Mouse (Mus musculus): ENCODE results near the gene Mlf2. TPM values are rescaled to one million over a fixed set of nuclear protein-coding genes. Genes with fewer than 3 reads are reported as not detected.
"Not testable (repeated sequence)": the region's sequence is repeated elsewhere in the genome, so short reads cannot be mapped to it uniquely, and the experiment has no call there.

Gene Mlf2
- polyA plus RNA-seq (2015; fragmentation: Nextera tagmentation; extraction: Ambion mirVana), result 283 and 299 TPM in 2 replicates

DNA sequence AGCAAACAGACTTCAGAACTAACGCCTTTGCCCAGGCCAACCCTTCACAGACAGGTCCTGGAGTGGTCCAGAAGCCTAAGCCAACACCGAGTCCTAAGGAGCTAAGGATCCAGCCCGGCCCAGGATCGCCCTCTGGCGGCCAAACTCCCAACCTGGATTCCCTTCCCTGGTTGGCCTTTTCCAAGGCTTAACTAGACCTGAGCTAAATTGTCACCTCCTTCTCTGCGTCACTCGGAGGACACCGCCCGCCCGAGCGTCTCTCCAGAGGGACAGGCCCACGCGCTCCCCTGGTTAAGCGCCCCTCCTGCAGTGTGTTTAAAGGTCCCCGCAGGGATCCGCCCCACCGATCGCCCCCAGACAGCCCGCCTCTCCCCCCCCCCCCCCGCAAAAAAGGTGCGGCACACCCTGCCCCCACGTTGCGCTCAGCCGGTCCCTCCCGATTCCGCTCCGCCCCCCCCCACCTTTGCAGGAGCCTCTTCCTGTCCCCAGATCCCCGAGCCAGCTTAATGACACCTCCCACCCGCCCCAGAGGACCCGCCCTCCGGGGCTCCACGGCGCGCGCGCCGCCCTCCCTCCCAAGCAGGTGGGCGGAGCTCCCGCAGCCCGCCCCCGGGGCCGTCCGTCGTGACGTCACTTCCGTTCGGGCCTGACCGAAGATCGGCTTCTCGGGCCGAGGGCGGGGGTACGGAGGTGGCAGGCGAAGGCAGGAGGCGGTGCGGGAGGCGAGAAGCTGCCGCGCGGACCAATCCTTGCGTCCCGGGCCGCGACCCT, at the start of gene Mlf2:
Gene Mlf2 (plus strand): TSS at position 633 of the 771 bp plus-strand sequence.
- Histone ChIP-seq H3K9me3 (replicated peaks; ENCODE audit: control insufficient read depth, low read length) (no peaks in the 10 kb centered on the region; the same call in 1 of the 2 replicates), H3K9ac (ENCODE audit: low read length) (peak within 1 kb of the TSS; percentile 98), H3K4me2 (ENCODE audit: low read depth, low read length) (peak within 1 kb of the TSS; percentile 97), H3K36me3 (ENCODE audit: control insufficient read depth, insufficient read depth, low read length) (peaks cover 13% of the 10 kb centered on the region; the same call in 1 of the 2 replicates), H3K27ac (ENCODE audit: low read length) (peak within 1 kb of the TSS; percentile 98), H3K27me3 (ENCODE audit: control insufficient read depth, insufficient read depth, low read length) (no peaks in the 10 kb centered on the region), H3K4me3 (replicated peaks; ENCODE audit: low read length) (peak within 1 kb of the TSS; percentile 96), H3K4me1 (ENCODE audit: control insufficient read depth, insufficient read depth, low read length) (peaks cover 26% of the 10 kb centered on the region)
- under 1% methylated on average over 61 of the region's 64 CpGs for WGBS
- peak; percentile 95 for ATAC-seq (ENCODE audit: insufficient read depth, low FRiP score)

DNA sequence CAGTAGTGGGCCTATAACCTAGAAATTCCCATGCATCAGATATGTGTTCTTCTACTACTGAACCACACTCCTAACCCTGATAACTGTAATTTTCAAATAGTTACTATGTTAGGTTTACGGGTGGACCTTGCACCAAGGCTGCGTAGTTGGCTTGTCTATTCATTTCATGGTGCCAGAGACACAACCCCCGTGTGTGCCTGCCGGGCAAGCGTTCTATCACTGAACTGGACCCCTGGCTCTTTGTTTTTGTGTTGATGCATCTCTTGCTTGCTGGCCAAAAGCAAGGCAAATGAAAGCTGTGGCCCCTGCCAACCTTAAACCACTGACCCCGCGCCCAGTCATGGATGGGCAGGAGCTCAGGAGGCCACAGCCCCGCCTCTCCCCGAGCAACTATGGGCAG, 49.4 kb upstream of the Mlf2 start:
- Histone ChIP-seq H3K27ac (ENCODE audit: low read length) (no peak overlapping the region), H3K9me3 (replicated peaks; ENCODE audit: control insufficient read depth, low read length) (no peaks in the 10 kb centered on the region), H3K27me3 (ENCODE audit: control insufficient read depth, insufficient read depth, low read length) (no peaks in the 10 kb centered on the region), H3K4me2 (ENCODE audit: low read depth, low read length) (no peak overlapping the region), H3K4me3 (replicated peaks; ENCODE audit: low read length) (no peak overlapping the region), H3K36me3 (ENCODE audit: control insufficient read depth, insufficient read depth, low read length) (no peaks in the 10 kb centered on the region), H3K4me1 (ENCODE audit: control insufficient read depth, insufficient read depth, low read length) (no peaks in the 10 kb centered on the region), H3K9ac (ENCODE audit: low read length) (no peak overlapping the region)
- WGBS, result 88% methylated on average over 9 of the region's 9 CpGs
- no peak for ATAC-seq (ENCODE audit: insufficient read depth, low FRiP score)

DNA sequence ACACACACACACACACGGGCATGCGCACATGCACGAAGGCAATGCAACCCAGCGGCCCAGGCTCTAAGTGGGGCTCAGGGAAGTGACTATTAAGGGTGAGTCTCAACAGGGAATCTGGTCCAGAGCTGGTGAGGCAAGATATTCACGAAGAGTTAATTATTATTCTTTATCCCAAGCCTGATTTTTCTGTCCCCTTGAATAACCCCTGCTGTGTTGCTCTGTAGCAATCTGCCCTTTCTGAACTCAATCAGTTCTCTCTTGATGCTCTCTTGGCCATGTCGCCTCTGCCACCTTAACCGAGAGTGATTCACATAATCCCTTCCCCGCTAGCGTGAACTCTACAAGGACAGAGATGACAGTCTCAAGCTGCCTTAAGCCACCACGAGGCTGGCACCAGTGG, 47.8 kb upstream of the Mlf2 start:
- Histone ChIP-seq H3K27me3 (ENCODE audit: control insufficient read depth, insufficient read depth, low read length) (no peaks in the 10 kb centered on the region), H3K4me3 (replicated peaks; ENCODE audit: low read length) (no peak overlapping the region), H3K9me3 (replicated peaks; ENCODE audit: control insufficient read depth, low read length) (no peaks in the 10 kb centered on the region), H3K4me2 (ENCODE audit: low read depth, low read length) (no peak overlapping the region), H3K27ac (ENCODE audit: low read length) (no peak overlapping the region), H3K4me1 (ENCODE audit: control insufficient read depth, insufficient read depth, low read length) (no peaks in the 10 kb centered on the region), H3K9ac (ENCODE audit: low read length) (no peak overlapping the region), H3K36me3 (ENCODE audit: control insufficient read depth, insufficient read depth, low read length) (no peaks in the 10 kb centered on the region)
- no peak for ATAC-seq (ENCODE audit: insufficient read depth, low FRiP score)
- WGBS, result 76% methylated on average over 10 of the region's 10 CpGs

GRCm38 (mm10) chr6:124884714-124885500, 46.3 kb upstream of the Mlf2 start:
- H3K9ac ChIP-seq (ENCODE audit: low read length), result no peak overlapping the region
- H3K4me3 ChIP-seq (replicated peaks; ENCODE audit: low read length), result no peak overlapping the region
- H3K4me1 ChIP-seq (ENCODE audit: control insufficient read depth, insufficient read depth, low read length), result no peaks in the 10 kb centered on the region
- no peaks in the 10 kb centered on the region for H3K36me3 ChIP-seq (ENCODE audit: control insufficient read depth, insufficient read depth, low read length)
- H3K9me3 ChIP-seq (replicated peaks; ENCODE audit: control insufficient read depth, low read length), result no peaks in the 10 kb centered on the region
- H3K27me3 ChIP-seq (ENCODE audit: control insufficient read depth, insufficient read depth, low read length), result no peaks in the 10 kb centered on the region
- H3K27ac ChIP-seq (ENCODE audit: low read length), result no peak overlapping the region
- WGBS, result 66% methylated on average over 10 of the region's 10 CpGs
- no peak overlapping the region for H3K4me2 ChIP-seq (ENCODE audit: low read depth, low read length)
- no peak for ATAC-seq (ENCODE audit: insufficient read depth, low FRiP score)

DNA sequence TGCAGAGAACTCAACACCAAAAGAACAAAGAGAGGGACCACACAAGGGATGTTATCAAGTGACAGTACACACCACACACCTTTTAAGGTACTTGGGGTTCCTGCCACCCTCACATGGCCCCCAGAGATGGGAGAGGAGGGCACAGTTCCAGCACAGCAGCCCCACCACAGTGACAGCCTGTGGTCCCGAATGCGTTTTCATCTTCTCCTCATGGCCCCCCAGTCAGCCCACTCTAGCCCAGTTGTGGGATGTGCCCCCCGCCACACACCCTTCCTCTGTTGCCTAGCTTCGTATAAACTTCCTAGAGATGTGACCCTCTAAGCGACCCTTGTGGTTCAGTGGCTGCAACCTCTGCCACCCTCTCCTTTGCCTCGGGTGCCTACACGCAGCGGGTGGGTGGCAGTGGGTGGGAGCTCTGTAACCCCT, 45.2 kb upstream of the Mlf2 start:
- H3K4me2 ChIP-seq (ENCODE audit: low read depth, low read length), result no peak overlapping the region
- no peak overlapping the region for H3K27ac ChIP-seq (ENCODE audit: low read length)
- H3K9ac ChIP-seq (ENCODE audit: low read length), result no peak overlapping the region
- no peaks in the 10 kb centered on the region for H3K4me1 ChIP-seq (ENCODE audit: control insufficient read depth, insufficient read depth, low read length)
- H3K4me3 ChIP-seq (replicated peaks; ENCODE audit: low read length), result no peak overlapping the region
- no peak for ATAC-seq (ENCODE audit: insufficient read depth, low FRiP score)
- H3K36me3 ChIP-seq (ENCODE audit: control insufficient read depth, insufficient read depth, low read length), result no peaks in the 10 kb centered on the region
- WGBS, result 87% methylated on average over 8 of the region's 8 CpGs
- no peaks in the 10 kb centered on the region for H3K9me3 ChIP-seq (replicated peaks; ENCODE audit: control insufficient read depth, low read length)
- H3K27me3 ChIP-seq (ENCODE audit: control insufficient read depth, insufficient read depth, low read length), result no peaks in the 10 kb centered on the region

- Histone ChIP-seq H3K27ac (ENCODE audit: low read length) (no peak within 1 kb of the TSS), H3K4me3 (replicated peaks; ENCODE audit: low read length) (no peak within 1 kb of the TSS), H3K4me1 (ENCODE audit: control insufficient read depth, insufficient read depth, low read length) (no peaks in the 10 kb centered on the region), H3K9ac (ENCODE audit: low read length) (no peak within 1 kb of the TSS), H3K36me3 (ENCODE audit: control insufficient read depth, insufficient read depth, low read length) (no peaks in the 10 kb centered on the region), H3K27me3 (ENCODE audit: control insufficient read depth, insufficient read depth, low read length) (no peaks in the 10 kb centered on the region), H3K4me2 (ENCODE audit: low read depth, low read length) (no peak within 1 kb of the TSS), H3K9me3 (replicated peaks; ENCODE audit: control insufficient read depth, low read length) (no peaks in the 10 kb centered on the region)
- ATAC-seq (ENCODE audit: insufficient read depth, low FRiP score), result no peak
- 69% methylated on average over 9 of the region's 9 CpGs for WGBS
Observed at GRCm38 (mm10) chr6:124887986-124888385, 43.2 kb upstream of the Mlf2 start, which contains the start of gene Cd4. Gene Cd4, minus strand, starts transcription at chr6:124888221.

- 83% methylated on average over 6 of the region's 6 CpGs for WGBS
- no peak for ATAC-seq (ENCODE audit: insufficient read depth, low FRiP score)
- no peak overlapping the region for H3K27ac ChIP-seq (ENCODE audit: low read length)
- no peaks in the 10 kb centered on the region for H3K27me3 ChIP-seq (ENCODE audit: control insufficient read depth, insufficient read depth, low read length)
- H3K4me3 ChIP-seq (replicated peaks; ENCODE audit: low read length), result no peak overlapping the region
- H3K9me3 ChIP-seq (replicated peaks; ENCODE audit: control insufficient read depth, low read length), result no peaks in the 10 kb centered on the region
- H3K36me3 ChIP-seq (ENCODE audit: control insufficient read depth, insufficient read depth, low read length), result no peaks in the 10 kb centered on the region
- H3K4me1 ChIP-seq (ENCODE audit: control insufficient read depth, insufficient read depth, low read length), result no peaks in the 10 kb centered on the region
- no peak overlapping the region for H3K9ac ChIP-seq (ENCODE audit: low read length)
- H3K4me2 ChIP-seq (ENCODE audit: low read depth, low read length), result no peak overlapping the region
Observed at GRCm38 (mm10) chr6:124888555-124889125, 42.5 kb upstream of the Mlf2 start.

- 57% methylated on average over 6 of the region's 6 CpGs for WGBS
- H3K4me1 ChIP-seq (ENCODE audit: control insufficient read depth, insufficient read depth, low read length), result no peaks in the 10 kb centered on the region
- ATAC-seq (ENCODE audit: insufficient read depth, low FRiP score), result no peak
- H3K9me3 ChIP-seq (replicated peaks; ENCODE audit: control insufficient read depth, low read length), result no peaks in the 10 kb centered on the region
- no peak overlapping the region for H3K27ac ChIP-seq (ENCODE audit: low read length)
- no peaks in the 10 kb centered on the region for H3K36me3 ChIP-seq (ENCODE audit: control insufficient read depth, insufficient read depth, low read length)
- H3K27me3 ChIP-seq (ENCODE audit: control insufficient read depth, insufficient read depth, low read length), result no peaks in the 10 kb centered on the region
- no peak overlapping the region for H3K4me2 ChIP-seq (ENCODE audit: low read depth, low read length)
- no peak overlapping the region for H3K4me3 ChIP-seq (replicated peaks; ENCODE audit: low read length)
- no peak overlapping the region for H3K9ac ChIP-seq (ENCODE audit: low read length)
Observed at GRCm38 (mm10) chr6:124890997-124891396, 40.2 kb upstream of the Mlf2 start.

GRCm38 (mm10) chr6:124894113-124894512, 37.1 kb upstream of the Mlf2 start:
- not testable (repeated sequence) for H3K27me3 ChIP-seq (ENCODE audit: control insufficient read depth, insufficient read depth, low read length); ATAC-seq (ENCODE audit: insufficient read depth, low FRiP score); H3K36me3 ChIP-seq (ENCODE audit: control insufficient read depth, insufficient read depth, low read length); H3K27ac ChIP-seq (ENCODE audit: low read length); H3K4me3 ChIP-seq (replicated peaks; ENCODE audit: low read length); H3K9ac ChIP-seq (ENCODE audit: low read length); H3K4me1 ChIP-seq (ENCODE audit: control insufficient read depth, insufficient read depth, low read length); H3K4me2 ChIP-seq (ENCODE audit: low read depth, low read length); H3K9me3 ChIP-seq (replicated peaks; ENCODE audit: control insufficient read depth, low read length)
- WGBS, result 91% methylated on average over 2 of the region's 2 CpGs
